Mouse (Mus musculus) kidney, embryonic 14.5 days (tissue): ENCODE results near the gene Ggcx. TPM values are rescaled to one million over a fixed set of nuclear protein-coding genes. Genes with fewer than 3 reads are reported as not detected.

ENCODE experiments used
- ATAC-seq: fragments of 200-750 bp; cut with Nextera tagmentation; 2 replicates; pipeline ENCODE4 v1.8.0; 2017; ENCODE audit warnings: moderate number of reproducible peaks, mild to moderate bottlenecking, moderate TSS enrichment, moderate library complexity; ENCODE audit not compliant: low FRiP score, low TSS enrichment
- H3K27ac ChIP-seq: fragments of 300-500 bp; sonication (generic); 2 replicates; pipeline ENCODE4 v1.5.1; 2014; ENCODE audit warnings: low read depth, mild to moderate bottlenecking, low read length, moderate library complexity, mixed read lengths
- H3K27me3 ChIP-seq: fragments of 300-500 bp; sonication (generic); 2 replicates; pipeline ENCODE4 v1.6.1; 2014; ENCODE audit warnings: mild to moderate bottlenecking, low read length; ENCODE audit not compliant: control insufficient read depth, insufficient read depth
- H3K36me3 ChIP-seq: fragments of 300-500 bp; sonication (generic); 2 replicates; pipeline ENCODE4 v1.6.1; 2014; ENCODE audit warnings: low read length, mixed read lengths; ENCODE audit not compliant: control insufficient read depth, insufficient read depth
- H3K4me1 ChIP-seq: fragments of 300-500 bp; sonication (generic); 2 replicates; pipeline ENCODE4 v1.6.1; 2014; ENCODE audit warnings: low read length, mixed read lengths; ENCODE audit not compliant: control insufficient read depth, insufficient read depth
- H3K4me2 ChIP-seq: fragments of 300-500 bp; sonication (generic); replicated peaks from 2 replicates; pipeline ENCODE4 v1.6.1; 2014; ENCODE audit warnings: low read depth, mild to moderate bottlenecking, low read length
- H3K4me3 ChIP-seq: fragments of 300-500 bp; sonication (generic); 2 replicates; pipeline ENCODE4 v1.5.1; 2014; ENCODE audit warnings: mild to moderate bottlenecking, low read length
- H3K9ac ChIP-seq: fragments of 300-500 bp; sonication (generic); 2 replicates; pipeline ENCODE4 v1.6.1; 2014; ENCODE audit warnings: low read depth, mild to moderate bottlenecking, low read length, moderate library complexity
- H3K9me3 ChIP-seq: fragments of 300-500 bp; sonication (generic); 2 replicates; pipeline ENCODE4 v1.6.1; 2016; ENCODE audit warnings: low read length; ENCODE audit not compliant: control insufficient read depth
- WGBS: fragments of 180-500 bp; shearing (Covaris S2); extraction: QIAGEN DNeasy Blood & Tissue Kit; methylation state at CpG from one replicate; pipeline ENCODE4 v1.1.7; 2014; 5-methylcytosine and 5-hydroxymethylcytosine counted together
- polyA plus RNA-seq: library from polyadenylated mRNA; unstranded; fragments of >200 nt; fragmentation: Nextera tagmentation; extraction: Ambion mirVana; gene quantifications from 2 replicates; pipeline ENCODE4 v1.2.1, GENCODE M21; 2014

Gene Ggcx
- polyA plus RNA-seq = 10.3 and 24.7 TPM in 2 replicates

GRCm38 (mm10) chr6:72414076-72414756 is at the start of gene Ggcx:
Ggcx (plus strand) TSS chr6:72414308.
- peak within 1 kb of the TSS; percentile 25 for H3K27ac ChIP-seq
- 1% methylated on average over 33 of the region's 33 CpGs for WGBS
- peak within 1 kb of the TSS; percentile 78 for H3K9ac ChIP-seq
- H3K4me3 ChIP-seq = peak within 1 kb of the TSS; percentile 66
- no peaks in the 10 kb centered on the region for H3K27me3 ChIP-seq
- H3K9me3 ChIP-seq = no peaks in the 10 kb centered on the region
- H3K4me1 ChIP-seq = peaks cover 9% of the 10 kb centered on the region
- H3K4me2 ChIP-seq = peak within 1 kb of the TSS; percentile 81
- ATAC-seq = peak; percentile 96
- peaks cover 16% of the 10 kb centered on the region for H3K36me3 ChIP-seq

GRCm38 (mm10) chr6:72364985-72365384 is 49.1 kb upstream of the Ggcx start:
- WGBS = 70% methylated on average over 6 of the region's 6 CpGs
- Histone ChIP-seq H3K36me3 (peaks cover 8% of the 10 kb centered on the region; the same call in 1 of the 2 replicates), H3K27me3 (no peaks in the 10 kb centered on the region), H3K27ac (no peak overlapping the region), H3K4me1 (peaks cover 20% of the 10 kb centered on the region), H3K4me2 (no peak overlapping the region), H3K9me3 (no peaks in the 10 kb centered on the region), H3K9ac (no peak overlapping the region), H3K4me3 (no peak overlapping the region)
- ATAC-seq = no peak

- Histone ChIP-seq H3K4me2 (no peak overlapping the region), H3K4me1 (peaks cover 9% of the 10 kb centered on the region), H3K27me3 (no peaks in the 10 kb centered on the region), H3K27ac (no peak overlapping the region), H3K9me3 (no peaks in the 10 kb centered on the region), H3K36me3 (no peaks in the 10 kb centered on the region), H3K4me3 (no peak overlapping the region), H3K9ac (no peak overlapping the region)
- WGBS = 58% methylated on average over 3 of the region's 3 CpGs
- ATAC-seq = no peak
Measured at GRCm38 (mm10) chr6:72366304-72366703, 47.8 kb upstream of the Ggcx start.

- H3K9me3 ChIP-seq = no peaks in the 10 kb centered on the region
- 0 out of 2 replicates have a peak, but pooled peaks cover 4% of the 10 kb centered on the region for H3K4me1 ChIP-seq
- no peak within 1 kb of the TSS for H3K9ac ChIP-seq
- no peak within 1 kb of the TSS for H3K27ac ChIP-seq
- WGBS = 72% methylated on average over 4 of the region's 4 CpGs
- ATAC-seq = no peak
- H3K36me3 ChIP-seq = no peaks in the 10 kb centered on the region
- H3K4me3 ChIP-seq = no peak within 1 kb of the TSS
- no peaks in the 10 kb centered on the region for H3K27me3 ChIP-seq
- H3K4me2 ChIP-seq = no peak within 1 kb of the TSS
Measured at GRCm38 (mm10) chr6:72366844-72367443, 47.2 kb upstream of the Ggcx start, which contains the start of gene Rnf181. Rnf181 (minus strand) TSS chr6:72366956.

- Histone ChIP-seq H3K9ac (no peak overlapping the region), H3K27me3 (no peaks in the 10 kb centered on the region), H3K4me1 (0 out of 2 replicates have a peak, but pooled peaks cover 4% of the 10 kb centered on the region), H3K36me3 (no peaks in the 10 kb centered on the region), H3K4me3 (no peak overlapping the region), H3K27ac (no peak overlapping the region), H3K9me3 (no peaks in the 10 kb centered on the region), H3K4me2 (no peak overlapping the region)
- 96% methylated on average over 3 of the region's 4 CpGs for WGBS
- ATAC-seq = no peak
Measured at GRCm38 (mm10) chr6:72367460-72367974, 46.6 kb upstream of the Ggcx start.

- H3K27ac ChIP-seq = no peak overlapping the region
- ATAC-seq = no peak
- no peak overlapping the region for H3K4me2 ChIP-seq
- H3K4me3 ChIP-seq = no peak overlapping the region
- no peak overlapping the region for H3K9ac ChIP-seq
- no peaks in the 10 kb centered on the region for H3K9me3 ChIP-seq
- 87% methylated on average over 4 of the region's 4 CpGs for WGBS
- H3K27me3 ChIP-seq = no peaks in the 10 kb centered on the region
- H3K4me1 ChIP-seq = no peaks in the 10 kb centered on the region
- no peaks in the 10 kb centered on the region for H3K36me3 ChIP-seq
Measured at GRCm38 (mm10) chr6:72369557-72369956, 44.6 kb upstream of the Ggcx start.

- Histone ChIP-seq H3K27ac (no peak overlapping the region), H3K36me3 (no peaks in the 10 kb centered on the region), H3K4me3 (no peak overlapping the region), H3K4me1 (no peaks in the 10 kb centered on the region), H3K9ac (no peak overlapping the region), H3K4me2 (no peak overlapping the region), H3K27me3 (no peaks in the 10 kb centered on the region), H3K9me3 (no peaks in the 10 kb centered on the region)
- no peak for ATAC-seq
- WGBS = 74% methylated on average over 12 of the region's 12 CpGs
Measured at GRCm38 (mm10) chr6:72370091-72370490, 44.0 kb upstream of the Ggcx start.

- Histone ChIP-seq H3K4me3 (no peak overlapping the region), H3K4me2 (no peak overlapping the region), H3K9me3 (no peaks in the 10 kb centered on the region), H3K9ac (no peak overlapping the region), H3K27ac (no peak overlapping the region), H3K27me3 (no peaks in the 10 kb centered on the region), H3K4me1 (no peaks in the 10 kb centered on the region), H3K36me3 (no peaks in the 10 kb centered on the region)
- 59% methylated on average over 5 of the region's 5 CpGs for WGBS
- no peak for ATAC-seq
Measured at GRCm38 (mm10) chr6:72371147-72371546, 43.0 kb upstream of the Ggcx start.

- no peaks in the 10 kb centered on the region for H3K27me3 ChIP-seq
- no peaks in the 10 kb centered on the region for H3K36me3 ChIP-seq
- 26% methylated on average over 1 of the region's 1 CpGs for WGBS
- no peak overlapping the region for H3K4me2 ChIP-seq
- no peaks in the 10 kb centered on the region for H3K4me1 ChIP-seq
- no peak overlapping the region for H3K9ac ChIP-seq
- H3K9me3 ChIP-seq = no peaks in the 10 kb centered on the region
- ATAC-seq = no peak
- H3K4me3 ChIP-seq = no peak overlapping the region
- H3K27ac ChIP-seq = no peak overlapping the region
Measured at GRCm38 (mm10) chr6:72371571-72371970, 42.5 kb upstream of the Ggcx start.
